Mouse (Mus musculus) megakaryocyte progenitor cell, adult 5-6 weeks (primary cell): ENCODE measurements around the gene Ttc23l. TPM values are rescaled to one million over a fixed set of nuclear protein-coding genes. Genes with fewer than 3 reads are reported as not detected.
"Not testable (repeated sequence)": the region's sequence is repeated elsewhere in the genome, so short reads cannot be mapped to it uniquely, and the experiment has no call there.

ENCODE experiments used
- ATAC-seq: replicated peaks from 2 replicates; pipeline ENCODE4 v1.8.0; 2016; ENCODE audit warnings: mild to moderate bottlenecking, moderate TSS enrichment, inconsistent platforms; ENCODE audit not compliant: poor library complexity
- total RNA-seq, 2 experiments: library from RNA; stranded (forward) in 1 of 2; stranded (reverse) in 1 of 2; fragments of 157-497, 149-512 nt in 1 of 2; fragments of 200-1000 nt in 1 of 2; gene quantifications; 2 replicates each; pipeline versions ENCODE4 v1.2.3 to v1.2.4; 2015 to 2017

Gene Ttc23l
- total RNA-seq (2015) (not detected in 2 replicates), total RNA-seq (2017) (not detected in 2 replicates)

DNA sequence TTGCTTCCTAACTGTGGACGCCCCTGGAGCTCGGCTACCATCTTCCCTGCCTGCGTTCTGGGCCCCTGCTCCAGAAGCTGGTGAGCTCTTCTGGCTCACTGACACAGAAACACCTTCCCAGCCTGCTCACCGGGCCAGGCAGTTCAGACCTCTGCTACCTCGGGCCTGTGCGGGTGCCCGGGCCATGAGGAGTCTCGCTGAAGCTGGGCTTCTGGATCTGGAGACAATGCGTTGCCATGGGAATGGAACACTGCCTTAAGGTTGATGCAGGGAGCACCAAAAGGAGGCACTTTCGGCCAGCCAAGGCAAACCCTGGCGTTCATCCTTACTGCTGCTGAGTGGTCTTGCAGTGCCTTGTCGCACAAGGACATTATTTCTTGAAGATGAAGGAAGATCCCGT is at the start of gene Ttc23l:
Ttc23l (minus strand) TSS at position 204 of the 400 bp plus-strand sequence.
- ATAC-seq: no peak

GRCm38 (mm10) chr15:10599413-10599812 is 40.9 kb upstream of the Ttc23l start:
- peak; percentile 94 for ATAC-seq

DNA sequence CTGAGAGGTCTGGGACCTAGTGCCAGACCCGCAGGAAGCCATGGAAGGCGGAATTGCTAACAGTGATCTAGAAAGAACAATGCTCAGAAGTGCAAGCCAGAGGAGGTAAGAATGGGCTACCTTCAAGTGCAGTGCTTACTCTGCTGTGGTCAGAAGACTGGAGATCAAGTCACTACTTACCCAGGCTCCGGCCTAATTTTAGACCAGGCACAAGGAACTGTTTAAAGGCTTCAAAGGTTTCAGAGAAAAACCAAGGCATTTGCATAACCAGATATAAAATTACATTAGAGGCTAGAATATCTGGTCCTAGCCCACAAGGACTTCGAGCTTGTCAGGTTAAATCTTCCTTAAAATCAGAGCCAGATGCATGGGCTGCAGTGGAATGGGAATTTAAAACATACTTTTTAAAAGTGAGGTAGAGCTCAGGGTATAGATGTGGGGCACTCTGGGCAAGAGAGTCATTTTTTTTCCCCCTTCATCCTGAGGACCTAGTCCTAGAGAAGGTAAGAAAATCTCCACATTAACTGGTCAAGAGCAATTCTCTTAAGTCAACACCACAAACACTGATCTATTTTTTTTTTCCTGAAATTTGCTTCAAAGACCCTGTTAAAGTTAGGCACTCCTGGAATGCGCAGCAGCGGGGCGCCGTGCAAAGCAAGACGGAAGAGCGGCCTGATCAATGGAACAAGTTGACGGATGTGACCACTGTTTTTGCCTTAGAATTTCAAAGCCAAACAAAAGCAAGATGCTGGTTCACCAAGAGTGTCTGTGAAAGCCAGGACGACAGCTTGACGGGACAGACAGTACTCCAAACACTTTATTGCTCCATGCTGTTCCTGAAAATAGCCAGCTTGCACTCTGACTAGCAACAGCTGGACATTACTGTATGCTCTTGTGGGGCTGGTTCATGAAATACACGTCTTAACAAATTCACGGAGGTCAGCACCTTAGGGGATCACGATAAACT is 40.1 kb upstream of the Ttc23l start:
- ATAC-seq: no peak

- no peak for ATAC-seq
These were observed 38.4 kb upstream of the Ttc23l start for GRCm38 (mm10) chr15:10596871-10597270.

- no peak for ATAC-seq
These were observed 36.9 kb upstream of the Ttc23l start for GRCm38 (mm10) chr15:10595408-10595807.

DNA sequence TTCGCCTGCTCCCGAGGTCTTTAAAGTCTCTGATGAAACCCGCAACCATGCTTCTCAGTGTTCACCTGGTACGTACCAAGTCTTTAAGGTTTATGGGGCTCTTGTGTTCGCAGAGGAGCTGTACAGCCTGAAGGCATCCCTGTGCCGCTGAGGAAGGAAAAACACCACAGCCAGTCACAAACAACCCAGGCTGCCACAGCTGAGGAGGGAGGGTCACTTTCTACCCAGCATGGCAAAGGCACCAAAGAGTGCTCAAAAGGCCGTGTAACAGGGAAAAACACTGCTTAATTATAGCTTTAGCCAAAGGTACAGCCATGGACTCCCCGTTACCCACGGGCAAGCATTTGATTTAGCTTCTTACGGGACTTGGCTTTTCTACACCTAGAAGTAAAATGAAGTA is 36.4 kb upstream of the Ttc23l start:
- no peak for ATAC-seq

DNA sequence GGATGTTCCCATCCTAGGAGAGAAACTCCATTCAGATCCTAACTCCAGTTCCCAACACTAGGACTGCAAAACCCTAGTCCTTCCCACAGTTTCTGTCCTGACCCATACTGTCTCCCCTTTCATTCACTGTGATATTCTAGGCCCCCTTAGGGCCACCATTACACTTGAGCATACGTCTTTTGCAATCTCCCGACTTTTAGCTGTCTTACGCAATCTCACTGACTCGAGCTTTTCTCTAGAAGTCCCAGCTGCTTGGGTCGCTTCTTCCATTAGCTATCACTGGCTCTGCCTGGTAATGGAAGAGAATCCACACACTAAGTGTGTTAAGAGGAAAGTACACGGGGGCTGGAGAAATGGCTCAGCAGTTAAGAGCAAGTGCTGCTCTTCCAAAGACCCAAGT is 34.6 kb upstream of the Ttc23l start:
- ATAC-seq: peak; percentile 63

DNA sequence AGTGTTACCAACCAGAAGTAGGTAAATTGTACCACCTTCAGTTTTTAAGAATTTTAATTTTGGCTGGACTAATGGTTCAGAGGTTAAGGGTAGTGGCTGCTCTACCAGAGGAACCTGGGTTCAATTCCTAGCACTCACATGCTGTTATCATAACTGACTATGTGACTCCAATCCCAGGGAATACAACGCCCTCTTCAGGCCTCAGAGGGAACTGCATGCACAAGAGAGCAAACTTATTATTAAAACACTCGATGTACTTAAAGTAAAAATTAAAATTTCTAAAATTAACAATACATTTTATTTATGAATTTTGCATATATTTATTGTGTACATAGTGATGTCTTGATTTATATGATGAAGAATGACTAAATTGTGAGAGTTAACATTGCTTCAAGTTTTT is 28.1 kb upstream of the Ttc23l start:
- ATAC-seq: no peak

DNA sequence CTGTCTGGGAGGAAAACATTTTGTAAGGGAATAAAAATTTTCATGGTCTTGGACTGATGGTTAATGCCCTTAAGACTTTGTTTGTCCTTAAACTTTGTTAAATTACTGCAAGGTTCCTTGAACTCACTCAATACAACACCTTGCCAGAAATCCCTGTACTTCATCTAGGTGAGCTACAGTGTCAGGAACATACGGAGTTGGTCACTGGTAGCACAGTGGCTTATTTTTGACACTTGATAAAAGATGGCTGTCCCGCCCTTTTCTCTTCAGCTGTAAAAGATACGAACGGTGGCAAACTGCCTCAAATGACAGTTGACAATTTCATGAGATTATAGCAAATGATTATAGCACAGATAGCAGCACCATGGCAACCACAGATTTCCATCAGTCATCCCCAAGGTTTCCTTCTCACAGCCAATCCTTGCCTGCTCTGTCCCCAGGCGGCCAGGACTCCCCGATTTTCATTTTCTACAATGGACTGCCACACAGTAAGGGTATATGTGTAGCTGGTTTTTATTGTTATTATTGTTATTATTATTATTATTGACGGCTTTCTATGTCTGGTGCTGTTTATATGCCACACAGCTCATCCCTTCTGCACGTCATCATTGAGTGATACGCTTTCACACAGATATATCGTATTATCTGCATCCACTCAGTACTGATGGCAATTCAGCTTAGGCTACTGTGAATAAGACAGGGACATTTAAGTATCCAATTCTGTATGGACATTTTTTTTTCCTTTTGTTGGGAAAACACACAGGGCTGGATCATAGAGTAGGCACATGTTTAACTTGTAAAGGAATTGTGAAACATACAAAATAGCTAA is 26.1 kb upstream of the Ttc23l start:
- no peak for ATAC-seq

DNA sequence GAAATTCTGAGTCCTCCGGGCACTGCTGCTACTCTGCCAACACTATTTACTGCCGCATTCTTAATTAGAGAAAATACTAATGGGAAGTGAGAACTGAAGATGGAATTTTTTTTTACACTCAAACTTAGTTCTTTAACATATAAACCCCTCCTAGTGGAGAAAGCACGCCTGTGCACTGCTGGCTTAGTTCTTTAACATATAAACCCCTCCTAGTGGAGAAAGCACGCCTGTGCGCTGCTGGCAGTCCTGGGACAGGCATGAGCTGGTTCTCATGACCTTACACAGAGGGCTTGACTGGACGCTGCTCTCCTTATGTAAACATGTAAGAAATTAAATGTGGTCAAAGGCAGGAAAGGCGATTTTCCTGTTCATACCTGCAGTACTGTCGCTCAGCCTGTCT is 24.9 kb upstream of the Ttc23l start:
- ATAC-seq: peak; percentile 100

DNA sequence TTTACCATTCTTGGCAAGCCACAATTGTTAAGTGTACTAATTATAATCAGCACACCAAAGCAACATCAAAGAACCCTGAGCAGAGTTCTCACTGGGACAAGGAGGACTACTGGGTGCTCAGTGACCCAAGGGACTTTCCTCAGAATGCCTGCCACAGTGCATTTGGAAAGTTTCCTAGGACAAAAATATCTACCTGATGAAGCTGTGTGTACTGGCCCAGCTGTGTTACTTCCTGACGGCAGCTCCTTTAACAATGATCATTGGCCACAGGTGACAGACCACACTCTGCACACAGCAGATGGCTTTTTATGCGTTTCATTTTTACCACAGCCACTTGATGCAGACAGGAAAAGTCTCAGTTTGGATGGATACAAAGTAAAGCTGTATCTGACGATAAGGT is 20.7 kb upstream of the Ttc23l start:
- ATAC-seq: no peak

GRCm38 (mm10) chr15:10566486-10566885 is 8.0 kb upstream of the Ttc23l start:
- no peak for ATAC-seq

DNA sequence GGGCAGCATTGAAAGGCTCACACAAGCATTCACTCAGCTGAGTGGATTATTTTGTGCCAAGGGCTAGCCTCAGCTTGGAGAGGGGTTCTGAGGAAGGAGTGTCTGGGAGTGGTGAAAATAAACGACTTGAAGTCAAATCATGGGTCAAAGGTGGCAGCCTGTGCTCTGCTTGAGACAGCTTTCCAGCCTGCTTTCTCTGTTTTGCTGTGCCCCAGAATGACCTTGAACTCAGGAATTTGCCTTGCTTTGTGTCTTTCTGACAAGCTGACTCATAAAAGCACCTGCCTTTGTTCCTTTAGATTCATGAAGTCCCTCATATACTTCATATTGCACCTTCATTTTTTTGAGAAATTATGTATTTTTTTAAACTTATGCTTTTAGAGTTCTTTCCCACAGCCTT is 5.7 kb upstream of the Ttc23l start:
- ATAC-seq: no peak

GRCm38 (mm10) chr15:10562281-10562680 is 3.8 kb upstream of the Ttc23l start:
- no peak for ATAC-seq

- no peak for ATAC-seq
These were observed 1.5 kb upstream of the Ttc23l start for GRCm38 (mm10) chr15:10560005-10560404.

DNA sequence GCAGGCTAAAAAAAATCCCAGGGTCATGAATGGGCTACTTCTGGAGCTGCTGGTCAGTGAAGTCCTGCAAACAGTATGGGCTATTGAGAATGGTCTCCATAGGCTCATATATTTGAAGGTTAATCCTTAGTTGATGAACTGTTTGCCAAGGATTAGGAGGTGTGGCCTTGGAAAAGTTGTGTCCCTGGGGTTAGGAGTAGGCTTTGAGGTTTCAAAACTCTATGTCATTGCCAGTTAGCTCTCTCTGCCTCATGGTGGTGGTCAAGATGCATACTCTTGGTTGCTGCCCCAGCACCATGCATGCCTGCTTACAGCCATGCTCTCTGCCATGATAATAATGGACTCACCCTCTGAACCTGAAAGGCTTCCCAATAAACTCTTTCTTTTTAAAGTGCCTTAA is 4.1 kb downstream of the Ttc23l start:
- no peak for ATAC-seq

- ATAC-seq: no peak
These were observed 18.0 kb downstream of the Ttc23l start for GRCm38 (mm10) chr15:10540271-10541088.

GRCm38 (mm10) chr15:10535969-10536368 is 22.5 kb downstream of the Ttc23l start:
- ATAC-seq: no peak

- ATAC-seq: no peak
These were observed 23.9 kb downstream of the Ttc23l start for GRCm38 (mm10) chr15:10534591-10534990.

- ATAC-seq: not testable (repeated sequence)
These were observed 25.1 kb downstream of the Ttc23l start for GRCm38 (mm10) chr15:10533361-10533760.

DNA sequence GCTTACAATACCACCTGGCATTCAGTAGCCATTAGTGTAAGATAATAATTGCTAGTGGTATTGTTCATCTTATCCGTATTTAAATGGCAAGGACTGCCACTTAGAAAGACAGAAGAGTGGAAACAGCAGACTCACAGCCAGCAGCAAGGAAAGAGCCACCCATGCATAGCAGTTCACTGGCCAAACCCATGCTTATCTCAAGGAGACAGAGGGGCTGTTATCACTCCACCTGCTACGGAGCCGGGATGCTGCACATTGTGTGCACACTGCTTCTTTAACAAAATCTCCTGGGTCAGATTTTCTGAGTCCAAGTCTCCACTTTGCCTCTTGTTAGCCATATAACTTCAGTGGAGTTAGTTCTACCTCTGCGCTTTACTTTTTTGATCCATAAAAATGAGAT is 27.1 kb downstream of the Ttc23l start:
- ATAC-seq: peak; percentile 99
